Comparison of ENCODE assay signal across 8 mouse cellular contexts in the genomic region with DNA sequence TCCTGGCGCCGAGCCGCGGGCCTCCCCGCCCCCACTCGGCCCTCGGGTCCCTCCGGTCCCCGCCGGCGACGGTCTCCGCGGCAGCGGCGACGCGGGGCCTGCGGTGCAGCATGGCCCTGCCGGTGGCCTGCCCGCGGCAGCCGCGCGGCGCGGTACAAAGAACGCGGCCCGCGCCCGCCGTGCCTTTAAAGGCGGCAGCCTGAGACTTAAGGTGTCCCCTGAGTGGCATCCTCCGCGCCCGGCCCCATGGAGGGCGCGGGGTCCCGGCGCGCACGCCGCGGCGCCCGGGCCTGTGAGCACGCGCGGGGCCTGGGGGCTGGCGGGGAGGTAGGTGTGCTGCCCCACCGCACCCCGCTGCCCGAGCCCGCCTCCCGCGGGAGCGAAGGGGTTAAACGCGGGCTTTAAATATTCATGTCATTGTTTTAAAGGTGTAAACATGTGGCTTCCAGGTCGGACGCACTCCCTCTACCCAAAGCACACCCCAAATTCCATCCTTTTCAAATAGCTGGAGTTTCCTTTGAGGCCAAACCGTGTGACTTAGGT. TPM values are rescaled to one million over a fixed set of nuclear protein-coding genes. Genes with fewer than 3 reads are reported as not detected.
DNase-seq lines count a peak whose midpoint lies in the region; ATAC-seq and TF ChIP-seq lines count a peak whose summit lies in the region.

No protein-coding gene starts in this region.

- TF ChIP-seq POLR2A in myocyte (IDR thresholded peaks at IDR 0.05; ENCODE audit: insufficient read length, low read depth), result peak; percentile 57

- peak overlapping the region; percentile 97 for H3K9ac ChIP-seq in liver, embryonic 11.5 days (ENCODE audit: low read depth, low read length)

- no peaks in the 10 kb centered on the region for H3K9me3 ChIP-seq in liver, embryonic 11.5 days (ENCODE audit: control insufficient read depth, low read length)

- H3K27ac ChIP-seq in liver, embryonic 11.5 days (ENCODE audit: low read depth, low read length), result peak overlapping the region; percentile 94

- H3K36me3 ChIP-seq in liver, embryonic 11.5 days (ENCODE audit: control insufficient read depth, insufficient read depth, low read length), result peaks cover 13% of the 10 kb centered on the region
- H3K36me3 ChIP-seq in myocyte (ENCODE audit: control insufficient read depth, insufficient read depth), result no peaks in the 10 kb centered on the region

- H3K79me2 ChIP-seq in myocyte (ENCODE audit: control insufficient read depth, insufficient read depth), result peaks cover 38% of the 10 kb centered on the region

- DNase-seq in A20 (ENCODE audit: low read depth, low spot score), result peak; percentile 67
- DNase-seq in T-cell, adult 2 months (ENCODE audit: low spot score), result peak; percentile 59
- DNase-seq in embryo, embryonic 11.5 days (ENCODE audit: low read depth, low spot score), result peak; percentile 57
- peak; percentile 36 to 64 for DNase-seq in gastrocnemius, postnatal 4 days (ENCODE audit: low spot score in 2 of 2)
- peak; percentile 86 for DNase-seq in kidney, adult 18-20 months
- DNase-seq in liver, embryonic 11.5 days (ENCODE audit: low spot score), result peak; percentile 74
- DNase-seq in testis, postnatal 14 days (ENCODE audit: low spot score), result peak; percentile 68

- peak overlapping the region; percentile 87 for H3K4me2 ChIP-seq in liver, embryonic 11.5 days
- peak overlapping the region; percentile 93 for H3K4me2 ChIP-seq in myocyte (ENCODE audit: low read depth)

- under 1% methylated on average over 60 of the region's 63 CpGs for WGBS in liver, embryonic 11.5 days

- H3K4me1 ChIP-seq in liver, embryonic 11.5 days (replicated peaks; ENCODE audit: control insufficient read depth, insufficient read depth, low read length), result peaks cover 13% of the 10 kb centered on the region; the same call in 1 of the 2 replicates

- peak; percentile 63 for ATAC-seq in liver, embryonic 11.5 days (replicated peaks; ENCODE audit: low FRiP score)

- peak overlapping the region; percentile 99 for H3ac ChIP-seq in myocyte (ENCODE audit: control insufficient read depth, insufficient read length)

- H3K4me3 ChIP-seq in liver, embryonic 11.5 days (ENCODE audit: low read depth, low read length), result peak overlapping the region; percentile 89
- H3K4me3 ChIP-seq in myocyte, result peak overlapping the region; percentile 49

- H3K27me3 ChIP-seq in liver, embryonic 11.5 days (replicated peaks; ENCODE audit: control insufficient read depth, insufficient read depth, low read length), result no peaks in the 10 kb centered on the region
- H3K27me3 ChIP-seq in myocyte (ENCODE audit: control insufficient read depth, insufficient read depth, insufficient read length), result no peaks in the 10 kb centered on the region

TF ChIP-seq in myocyte, 11 proteins besides CTCF, POLR2A, EP300 and RAD21:
- no peak for TF ChIP-seq SRF (IDR thresholded peaks at IDR 0.05; ENCODE audit: control insufficient read depth, insufficient read length, low read depth)
- no peak for TF ChIP-seq TCF3 (IDR thresholded peaks at IDR 0.05; ENCODE audit: insufficient read length, low read depth)
- TF ChIP-seq E2F4 (IDR thresholded peaks at IDR 0.05; ENCODE audit: insufficient read depth), result no peak
- no peak for TF ChIP-seq TCF12 (IDR thresholded peaks at IDR 0.05; ENCODE audit: insufficient read depth, poor library complexity, severe bottlenecking)
- no peak for TF ChIP-seq USF1 (IDR thresholded peaks at IDR 0.05; ENCODE audit: low read depth)
- no peak for TF ChIP-seq CEBPB (IDR thresholded peaks at IDR 0.05; ENCODE audit: insufficient read depth, poor library complexity, severe bottlenecking)
- no peak for TF ChIP-seq MAX (IDR thresholded peaks at IDR 0.05; ENCODE audit: low read depth)
- no peak for TF ChIP-seq REST (IDR thresholded peaks at IDR 0.05; ENCODE audit: insufficient read depth, insufficient read length)

RNA-seq across cellular contexts. Expression of a gene that starts 1.0 kb away (rescaled TPM):
- total RNA-seq in gastrocnemius, postnatal 4 days (2021), result 10 to 100 TPM; 38.9 to 39.9 TPM
- 65.3 and 71.2 TPM in 2 replicates for polyA plus RNA-seq in liver, embryonic 11.5 days (2014; fragmentation: Nextera tagmentation; extraction: Ambion mirVana)
- 15.9 TPM for polyA plus RNA-seq in myocyte (2012; fragmentation: generic; extraction: Trizol)

RNA-seq across cellular contexts. Expression of a gene that starts 36.5 kb away (rescaled TPM):
- total RNA-seq in gastrocnemius, postnatal 4 days (2021), result 10 to 100 TPM; 31.9 to 36.5 TPM
- 42.1 and 45.1 TPM in 2 replicates for polyA plus RNA-seq in liver, embryonic 11.5 days (2014; fragmentation: Nextera tagmentation; extraction: Ambion mirVana)
- 14.5 TPM for polyA plus RNA-seq in myocyte (2012; fragmentation: generic; extraction: Trizol)

Comparison
In these comparisons a context has a peak if more than half of its experiments do, and no peak if none do; other contexts are left out.
1. Peak in every context shown above with its lines: DNase-seq, ATAC-seq, H3K4me3 ChIP-seq and H3K27ac ChIP-seq.